Mouse (Mus musculus): ENCODE results near the gene Sorbs2.

The Sorbs2 gene

DNA sequence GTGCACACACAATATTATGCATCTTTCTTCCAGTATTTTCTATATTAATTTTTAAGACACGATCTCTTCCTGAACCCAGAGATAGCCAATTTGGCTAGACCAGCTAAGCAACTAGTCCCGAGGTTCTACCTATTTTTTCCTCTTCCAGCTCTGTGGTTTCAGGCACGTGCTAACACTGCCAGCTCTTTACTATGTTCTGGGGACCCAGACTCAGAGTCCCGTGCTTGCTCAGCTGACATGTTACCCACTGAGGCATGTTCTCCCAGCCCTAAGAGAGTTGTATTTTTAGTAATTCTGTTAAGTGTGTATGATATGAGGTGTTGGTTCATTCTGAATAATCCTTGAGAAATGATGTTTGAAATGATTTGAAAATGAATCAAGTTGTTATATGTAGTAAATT, 62.5 kb downstream of the Sorbs2 start:
- no peak for DNase-seq (ENCODE audit: extremely low spot score, low spot score)

DNA sequence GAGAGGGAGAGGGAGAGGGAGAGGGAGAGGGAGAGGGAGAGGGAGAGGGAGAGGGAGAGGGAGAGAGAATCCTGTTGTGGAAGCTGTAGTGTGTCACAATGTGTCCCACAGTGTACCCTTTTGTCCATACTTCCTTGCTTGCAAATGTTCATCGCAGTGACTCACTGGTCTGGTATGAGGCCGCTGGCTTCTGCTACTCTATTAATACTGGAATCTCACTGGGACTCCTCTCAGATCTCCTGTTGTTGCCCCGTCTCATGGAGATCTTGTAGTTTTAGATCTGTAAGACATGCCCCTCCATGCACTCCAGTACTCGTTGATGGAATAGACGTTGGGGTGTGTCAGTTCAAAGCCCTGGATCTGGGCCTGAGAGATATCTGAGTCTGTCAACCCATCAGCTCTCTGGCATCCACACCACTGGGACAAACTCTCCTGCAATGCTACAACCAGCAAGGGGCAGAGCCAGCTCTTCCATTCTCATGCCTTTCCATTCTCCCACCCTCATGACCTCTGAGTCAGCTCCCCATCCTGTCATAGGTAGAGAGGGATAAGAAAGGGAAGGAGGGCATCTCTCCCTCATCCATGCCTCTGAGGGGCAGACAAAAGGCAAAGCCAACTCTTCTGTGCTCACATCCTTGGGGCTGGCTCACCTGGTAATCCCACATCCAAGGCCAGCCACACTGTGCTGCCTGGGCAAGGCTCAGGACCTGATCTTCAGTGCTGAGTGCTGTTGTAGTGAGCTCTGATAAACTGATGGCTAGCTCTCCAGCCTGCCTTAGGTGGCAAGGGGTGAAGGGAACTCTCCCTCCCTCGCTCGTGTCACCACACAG, 72.3 kb downstream of the Sorbs2 start:
- no peak for DNase-seq (ENCODE audit: extremely low spot score, low spot score)

DNA sequence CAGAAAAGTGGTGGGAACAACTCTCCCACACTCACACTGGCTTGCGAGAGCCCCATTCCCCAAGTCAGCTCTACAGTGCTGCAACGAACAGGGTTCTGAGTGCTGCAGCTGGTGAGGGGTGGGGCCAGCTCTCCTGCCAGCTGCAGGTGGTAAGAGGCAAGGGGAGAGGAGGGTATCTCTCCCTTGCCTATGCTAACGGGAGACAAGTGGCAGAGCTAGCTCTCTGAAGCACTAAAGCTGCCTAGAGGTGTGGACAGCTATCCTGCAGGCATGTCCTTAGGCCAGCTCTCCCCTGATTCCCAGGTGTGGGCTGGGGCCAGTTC, 72.9 kb downstream of the Sorbs2 start:
- DNase-seq (ENCODE audit: extremely low spot score, low spot score), result no peak

DNA sequence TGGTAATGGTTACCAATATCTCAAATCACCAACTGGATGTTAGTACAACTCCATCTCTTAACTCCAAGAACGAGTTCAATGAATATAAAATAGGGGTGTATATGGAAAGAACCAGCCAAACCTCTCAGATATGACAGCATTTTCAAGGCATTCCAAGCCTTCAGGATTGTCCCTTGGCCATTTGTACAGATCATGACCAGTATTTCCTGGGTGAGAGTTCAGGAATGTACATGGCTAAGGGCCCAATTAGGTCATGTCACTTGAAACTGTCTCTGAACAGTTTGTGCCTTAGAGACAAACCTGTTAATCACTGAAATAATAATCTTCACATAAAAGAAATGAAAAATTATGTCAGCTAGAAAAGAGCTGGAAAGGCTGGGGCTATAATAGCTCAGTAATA, 76.3 kb downstream of the Sorbs2 start:
- no peak for DNase-seq (ENCODE audit: extremely low spot score, low spot score)

DNA sequence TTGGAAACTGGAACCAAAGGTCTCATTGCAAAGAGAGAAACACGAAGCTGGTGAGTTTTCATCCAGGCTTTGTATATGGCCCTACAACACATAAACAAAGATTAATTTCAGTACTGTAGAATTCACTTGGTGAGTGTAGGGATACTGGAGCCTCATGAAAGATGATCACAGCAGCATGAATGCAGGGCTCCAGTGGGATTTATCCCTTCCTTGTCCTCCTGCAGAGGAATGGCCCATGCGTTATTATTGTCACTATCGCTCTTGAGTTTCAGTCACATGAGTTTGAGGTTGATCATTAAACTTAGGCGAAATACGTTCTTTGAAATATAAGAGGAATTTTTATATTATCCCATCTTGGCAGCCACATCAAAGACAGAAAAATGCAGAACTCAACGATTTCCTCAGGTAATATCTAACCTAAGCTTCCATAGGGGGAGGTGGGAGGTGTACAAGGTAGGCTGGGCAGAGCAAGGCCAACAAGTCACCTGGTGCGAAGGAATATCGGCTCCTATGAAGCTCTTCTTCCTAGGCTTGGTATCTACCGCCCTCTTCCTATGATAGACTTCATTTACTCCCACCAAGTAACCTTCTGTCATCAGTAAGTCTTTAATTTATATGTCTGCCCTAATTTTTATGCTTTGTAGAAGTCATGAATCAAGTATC, 76.9 kb downstream of the Sorbs2 start:
- no peak for DNase-seq (ENCODE audit: extremely low spot score, low spot score)

DNA sequence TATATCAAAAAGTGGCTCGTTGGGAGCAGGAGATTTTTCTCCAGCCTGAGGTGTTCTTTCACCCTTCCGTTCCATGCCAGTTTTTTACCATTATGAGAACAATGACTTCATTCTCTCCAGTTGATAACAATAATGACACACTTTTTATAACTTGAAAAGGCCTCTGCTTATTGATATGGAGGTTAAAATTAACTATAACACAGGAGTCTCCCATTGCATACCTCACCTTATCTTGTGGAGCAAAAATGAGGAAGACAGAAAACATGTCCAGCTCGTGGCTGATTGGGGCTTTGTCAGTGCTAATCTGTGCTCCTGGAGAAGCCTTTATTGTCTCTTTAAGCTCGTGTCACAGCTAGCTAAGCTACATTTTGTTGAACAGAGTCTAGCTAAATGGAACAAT, 77.6 kb downstream of the Sorbs2 start:
- DNase-seq (ENCODE audit: extremely low spot score, low spot score), result no peak

DNA sequence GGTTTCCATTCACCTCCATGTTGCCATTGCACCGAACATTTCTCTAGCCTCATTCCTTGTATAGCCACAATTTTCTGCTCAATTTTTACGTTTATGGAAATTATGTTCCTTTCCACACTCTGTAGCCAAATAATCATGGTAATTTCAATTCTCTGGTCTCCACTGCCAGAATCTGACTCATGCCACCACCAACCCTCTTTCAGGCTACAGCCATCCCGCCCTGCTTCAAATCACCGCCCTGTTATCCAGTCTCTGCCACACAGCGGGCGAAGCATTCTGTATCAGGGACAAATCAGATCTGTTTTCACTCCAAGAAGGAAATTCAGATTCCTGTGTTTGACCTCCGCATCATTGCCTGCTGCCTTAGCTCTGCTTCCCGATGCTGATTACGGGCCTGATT, 79.4 kb downstream of the Sorbs2 start:
- DNase-seq (ENCODE audit: extremely low spot score, low spot score), result no peak

DNA sequence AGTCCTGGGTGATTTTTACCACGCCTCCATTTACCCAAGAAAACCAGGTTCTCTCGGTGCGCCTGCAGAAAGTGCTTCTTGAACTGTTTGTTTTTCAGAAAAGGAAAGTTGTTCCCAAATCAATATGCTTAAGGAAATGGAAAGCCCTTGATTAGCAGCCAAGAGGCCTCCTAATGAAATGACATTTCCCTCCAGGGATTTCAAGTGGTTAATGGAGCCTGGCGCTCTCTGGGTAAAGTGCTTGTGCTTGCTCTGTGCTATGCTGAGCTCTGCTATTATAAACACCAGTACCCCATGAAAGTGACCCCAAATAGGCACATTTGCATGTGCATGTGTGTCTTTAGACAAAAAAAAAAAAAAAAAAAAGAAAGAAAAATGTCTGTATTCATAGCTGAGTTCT, 84.3 kb downstream of the Sorbs2 start:
- DNase-seq (ENCODE audit: extremely low spot score, low spot score), result no peak

DNA sequence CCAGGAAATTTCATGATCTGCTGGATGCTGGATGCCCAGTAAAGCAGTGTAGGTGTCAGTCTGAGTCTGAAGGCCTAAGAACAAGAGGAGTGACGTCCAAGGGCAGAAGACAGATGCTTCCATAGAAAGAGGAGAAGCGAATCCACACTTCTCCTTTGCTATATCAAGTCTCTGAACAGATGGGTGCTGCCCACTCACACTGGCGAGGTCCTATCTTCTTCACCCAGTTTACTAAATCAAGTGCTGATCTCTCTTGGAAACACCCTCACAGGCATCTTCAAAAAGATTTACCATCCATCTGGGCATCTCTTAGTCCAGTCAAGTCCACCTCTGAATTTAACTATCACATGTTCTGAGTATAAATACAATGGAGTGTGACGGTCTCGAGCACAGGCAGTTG, 86.1 kb downstream of the Sorbs2 start:
- DNase-seq (ENCODE audit: extremely low spot score, low spot score), result no peak

DNA sequence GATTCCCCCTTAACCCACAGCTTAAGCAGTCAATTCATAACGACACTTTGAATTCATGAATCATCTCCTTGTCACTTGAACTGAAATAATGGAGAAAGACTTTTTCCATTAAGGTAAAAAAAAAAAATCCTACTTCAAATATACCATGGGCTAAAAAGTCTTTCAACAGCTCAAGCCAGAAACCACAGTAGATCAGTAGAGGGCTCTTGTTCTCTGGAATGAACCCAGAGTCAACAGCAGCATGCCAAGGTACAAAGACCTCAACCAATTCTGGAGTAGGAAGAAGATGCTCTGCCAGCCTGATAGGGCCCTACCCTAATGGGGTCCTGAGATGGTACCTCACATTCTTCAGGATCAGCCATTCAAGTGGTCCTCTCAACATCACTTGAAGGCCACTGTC, 88.4 kb downstream of the Sorbs2 start:
- DNase-seq (ENCODE audit: extremely low spot score, low spot score), result no peak

DNA sequence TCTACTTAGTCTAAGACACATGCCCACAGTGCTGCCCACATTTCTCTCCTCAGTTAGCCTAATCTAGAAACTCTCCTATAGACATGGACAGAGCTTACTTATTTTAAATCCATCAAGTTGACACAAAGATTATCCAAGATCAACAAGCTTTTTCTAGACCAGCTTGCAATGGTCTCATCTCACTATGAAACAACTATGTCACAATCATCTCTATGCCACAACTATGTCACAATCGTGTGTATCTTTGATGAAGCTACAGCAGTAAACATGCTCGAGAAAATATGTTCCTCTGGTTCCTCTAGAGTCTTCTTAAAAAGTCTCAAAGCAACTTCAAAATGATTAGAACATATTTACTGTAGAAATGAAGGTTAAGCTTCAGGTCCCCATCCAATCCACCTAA, 89.0 kb downstream of the Sorbs2 start:
- no peak for DNase-seq (ENCODE audit: extremely low spot score, low spot score)

DNA sequence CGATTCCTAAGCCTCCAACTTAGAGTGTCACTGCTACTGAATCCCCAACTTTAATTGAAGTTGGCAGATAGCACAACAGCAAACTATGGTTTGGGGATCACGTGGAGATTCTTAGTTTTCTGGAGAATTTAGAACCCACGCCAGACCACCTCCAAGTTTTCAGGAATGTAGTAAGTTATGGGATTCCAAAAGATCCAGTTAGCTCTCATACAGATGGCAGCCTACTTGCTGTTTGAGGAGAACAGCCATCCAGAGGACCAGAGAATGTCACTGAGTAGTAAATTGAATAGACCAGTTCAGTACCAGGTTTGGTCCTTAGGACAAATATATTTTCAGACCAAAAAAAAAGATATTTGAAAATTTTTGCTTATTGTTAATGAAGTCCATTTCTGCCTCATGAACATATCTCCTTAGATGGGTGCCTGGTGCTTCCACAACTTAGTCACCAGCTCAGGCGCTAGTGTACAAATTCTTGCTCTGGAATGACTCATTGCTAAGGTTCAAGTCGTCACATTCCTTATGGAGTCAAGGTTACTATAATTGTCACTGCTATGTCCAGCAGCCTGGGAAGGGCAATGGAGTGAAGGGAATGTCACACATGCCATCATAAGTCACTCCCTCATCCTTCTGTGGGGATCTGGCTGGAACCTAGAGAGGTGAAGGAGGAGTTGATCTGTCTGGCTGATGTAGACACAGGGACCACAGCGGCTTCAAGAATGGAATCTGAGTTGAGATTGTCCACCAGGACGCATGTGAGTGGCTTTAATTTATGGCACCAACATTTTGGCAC, 90.2 kb downstream of the Sorbs2 start:
- no peak for DNase-seq (ENCODE audit: extremely low spot score, low spot score)

DNA sequence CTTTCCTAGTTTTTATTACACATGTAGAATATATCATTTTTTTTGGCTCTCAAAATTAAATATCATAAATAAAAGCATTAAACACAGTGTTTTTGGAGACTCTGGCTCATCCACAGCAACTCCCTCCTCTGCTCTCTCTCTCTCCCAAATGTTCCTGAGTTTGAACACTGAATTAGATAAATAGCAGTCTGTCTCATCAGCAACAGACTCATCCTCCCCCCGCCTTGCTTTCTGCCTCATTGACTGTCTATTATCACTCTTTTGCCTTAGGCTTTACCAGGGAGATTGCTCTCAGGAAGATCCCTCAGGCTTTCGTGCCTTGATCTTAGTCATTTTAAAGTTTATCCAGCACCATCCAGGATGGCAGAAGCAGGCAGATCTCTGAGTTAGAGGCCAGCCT, 91.3 kb downstream of the Sorbs2 start:
- no peak for DNase-seq (ENCODE audit: extremely low spot score, low spot score)

DNA sequence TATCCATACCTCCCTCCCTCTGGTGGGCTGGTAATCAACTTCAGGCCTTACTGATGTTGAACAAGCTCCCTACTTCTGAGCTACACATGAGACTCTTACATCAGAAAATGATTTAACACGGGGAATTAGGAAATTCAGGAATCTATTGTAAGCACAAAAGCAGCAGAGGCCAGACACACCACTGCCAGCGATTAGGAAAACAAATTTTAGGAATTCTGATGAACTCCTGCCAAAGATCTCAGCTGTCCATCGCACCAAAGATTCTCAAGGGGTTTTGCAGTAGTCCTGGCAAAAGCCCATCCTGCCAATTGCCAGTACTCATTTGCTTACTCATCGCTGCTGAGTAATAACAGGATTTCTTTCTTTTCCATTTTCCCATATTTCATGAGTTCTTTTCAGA, 94.4 kb downstream of the Sorbs2 start:
- no peak for DNase-seq (ENCODE audit: extremely low spot score, low spot score)

DNA sequence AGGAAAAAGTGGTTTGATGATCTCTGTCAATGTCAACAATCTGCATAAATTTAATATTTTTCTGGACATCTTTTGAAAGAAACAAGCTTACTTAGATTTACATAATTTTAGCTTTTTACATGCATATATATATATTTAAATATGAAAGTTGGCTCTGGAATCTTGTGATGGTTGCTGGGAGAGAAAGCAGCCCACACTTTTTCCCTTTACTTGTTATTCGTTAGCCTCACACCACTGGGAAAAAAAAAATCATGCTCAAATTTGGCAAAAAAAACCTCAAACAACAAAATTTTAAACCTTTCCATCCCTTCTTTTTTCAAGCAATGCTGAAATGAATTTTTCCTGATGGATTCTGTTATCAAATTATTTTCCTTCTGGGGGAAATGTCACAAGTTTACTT, 97.8 kb downstream of the Sorbs2 start:
- no peak for DNase-seq (ENCODE audit: extremely low spot score, low spot score)

DNA sequence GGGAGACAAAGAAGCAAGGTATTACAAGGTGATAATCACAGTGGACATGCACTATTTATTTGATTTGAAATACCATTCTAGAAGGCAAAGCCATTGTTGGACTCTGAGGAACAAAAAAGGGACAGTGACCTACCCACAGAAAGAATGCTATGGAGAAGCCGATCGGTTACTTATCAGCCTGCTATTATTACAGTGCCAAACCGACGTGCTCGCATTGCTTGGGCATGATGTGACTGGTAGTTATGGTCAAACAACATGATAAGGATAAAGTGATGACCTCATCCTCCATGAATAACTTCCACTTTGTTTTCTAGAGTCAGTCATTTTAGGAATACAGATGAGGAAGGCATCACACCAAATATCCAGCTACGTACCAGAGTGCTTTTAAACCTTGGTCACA, 99.4 kb downstream of the Sorbs2 start:
- no peak for DNase-seq (ENCODE audit: extremely low spot score, low spot score)

DNA sequence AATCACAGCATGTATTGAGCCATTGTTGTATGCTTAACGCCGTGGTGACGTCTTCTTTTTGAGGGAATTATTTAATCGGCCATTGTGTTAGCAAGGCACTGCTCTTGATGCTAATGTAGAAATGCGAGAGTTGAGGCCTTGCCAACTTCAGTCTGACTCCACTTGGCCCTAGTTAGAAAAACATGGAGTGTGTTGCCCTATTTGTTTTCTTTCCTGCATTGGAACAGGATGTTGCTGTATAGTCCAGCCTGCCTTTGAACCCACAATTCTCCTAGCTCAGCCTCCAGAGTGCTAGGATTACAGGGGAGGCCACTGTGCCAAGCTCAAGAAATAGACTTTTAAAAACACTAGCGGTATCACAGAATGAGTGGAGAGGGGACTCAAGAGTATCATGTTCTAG, 100.8 kb downstream of the Sorbs2 start:
- no peak for DNase-seq (ENCODE audit: extremely low spot score, low spot score)

DNA sequence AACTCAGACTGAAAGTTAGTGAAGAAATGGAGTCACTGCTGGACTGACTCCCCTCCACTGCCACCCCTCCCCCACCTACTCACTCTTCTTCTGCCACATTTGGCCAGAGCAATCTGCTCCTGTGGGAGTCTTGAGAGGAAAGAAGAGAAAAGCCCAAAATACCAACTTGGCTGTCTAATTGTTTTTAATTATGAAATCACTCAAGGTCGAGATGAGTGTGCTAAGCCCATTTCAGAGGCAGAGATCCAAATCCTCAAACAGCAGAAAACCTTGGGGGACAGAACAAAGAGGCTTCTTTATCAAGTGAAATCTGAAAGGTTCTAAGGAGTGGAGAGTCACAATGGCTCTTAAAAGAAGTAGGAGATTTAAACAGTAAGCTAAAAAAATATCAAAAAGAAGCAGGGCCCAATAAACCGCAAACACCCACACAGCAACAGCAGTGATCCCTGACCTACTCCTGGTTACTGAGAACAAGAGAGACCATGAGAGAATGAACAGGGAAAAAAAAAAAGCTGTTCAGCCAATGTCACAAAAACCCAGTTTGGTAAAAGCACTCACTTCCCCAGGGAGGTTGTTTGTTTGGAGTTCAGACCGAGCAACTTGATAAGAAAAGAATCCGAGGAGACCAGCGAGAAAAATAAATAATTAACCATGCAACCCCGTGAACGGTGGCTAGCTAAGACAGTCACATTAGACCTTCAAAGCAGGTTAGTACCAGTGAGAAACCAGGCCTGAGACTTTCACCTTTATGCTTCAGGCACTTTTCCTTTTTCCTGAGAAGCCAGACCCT, 103.0 kb downstream of the Sorbs2 start:
- no peak for DNase-seq (ENCODE audit: extremely low spot score, low spot score)

DNA sequence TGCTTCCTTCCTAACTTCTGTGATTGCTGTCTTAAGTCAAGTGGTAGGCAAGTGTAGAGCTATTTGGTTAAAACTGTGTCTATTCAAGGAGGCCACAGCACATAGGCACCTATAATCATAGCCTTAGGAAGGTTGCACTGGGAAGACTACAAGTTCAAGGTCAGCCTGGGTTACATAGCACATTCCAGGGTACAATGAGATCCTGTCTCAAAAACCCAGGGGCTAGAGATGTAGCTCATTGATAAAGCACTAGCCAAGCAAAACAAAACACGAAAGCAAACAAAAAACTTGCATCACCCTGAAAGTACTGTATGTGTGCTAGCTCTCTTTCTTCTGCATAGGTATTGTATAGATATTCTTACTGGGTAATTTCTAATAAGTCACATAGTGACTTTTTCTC, 103.7 kb downstream of the Sorbs2 start:
- DNase-seq (ENCODE audit: extremely low spot score, low spot score), result no peak

DNA sequence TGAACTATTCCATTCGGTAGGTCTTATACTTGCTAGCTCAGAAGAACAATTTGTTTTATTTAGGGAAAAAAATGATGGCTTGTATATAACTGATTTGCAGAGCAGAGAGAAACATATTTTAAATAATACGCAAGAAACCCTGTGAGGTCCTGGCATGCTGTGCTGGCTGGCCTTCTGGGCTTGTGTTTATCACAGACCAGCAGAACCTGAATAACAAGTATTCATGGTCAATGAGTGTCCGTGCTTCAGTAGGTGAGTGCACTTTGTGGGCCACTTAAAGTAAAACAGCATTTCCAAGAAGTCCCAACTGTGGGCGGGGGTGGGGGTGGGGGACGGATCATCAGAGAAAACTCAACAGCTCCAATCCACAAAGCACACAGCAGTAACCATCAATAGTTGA, 107.0 kb downstream of the Sorbs2 start:
- no peak for DNase-seq (ENCODE audit: extremely low spot score, low spot score)

DNA sequence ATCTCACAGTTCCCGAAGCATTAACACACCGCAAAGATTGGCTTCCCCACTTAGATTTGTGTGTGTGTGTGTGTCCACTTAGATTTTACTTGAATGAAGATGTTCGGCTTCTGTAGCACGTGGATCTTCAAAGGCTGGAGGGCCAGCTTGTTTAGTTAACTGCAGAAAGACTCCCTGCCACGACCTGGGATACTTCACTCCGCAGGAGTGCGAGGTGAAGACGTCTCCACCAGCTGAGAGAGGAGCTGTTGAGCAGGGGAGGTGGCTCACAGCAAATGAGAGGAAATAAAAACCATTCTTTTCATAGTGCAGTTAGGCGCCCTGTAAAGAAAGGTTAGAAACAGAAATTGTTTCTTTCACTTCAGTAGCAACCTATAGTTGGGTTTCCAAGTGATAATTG, 107.5 kb downstream of the Sorbs2 start:
- no peak for DNase-seq (ENCODE audit: extremely low spot score, low spot score)

DNA sequence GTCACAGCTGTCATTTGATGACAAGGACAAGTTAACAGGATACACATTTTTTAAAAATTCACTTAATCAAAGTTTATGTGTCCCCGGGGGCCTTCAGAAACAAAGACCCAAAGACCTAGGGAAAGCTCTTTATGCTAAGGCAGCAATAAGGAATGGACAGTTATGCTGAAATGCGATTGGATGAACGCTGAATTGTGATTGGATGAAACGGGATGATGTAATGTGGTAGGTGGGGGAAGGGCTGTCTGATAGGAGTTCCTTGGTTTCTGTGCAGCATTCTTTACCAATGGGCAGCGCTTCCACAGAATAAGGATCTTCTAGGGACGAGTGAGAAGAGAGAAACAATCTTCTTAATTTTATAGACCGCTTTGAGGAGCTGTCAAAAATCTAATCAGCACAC, 108.0 kb downstream of the Sorbs2 start:
- no peak for DNase-seq (ENCODE audit: extremely low spot score, low spot score)
